Mouse (Mus musculus) heart, embryonic 11.5 days (tissue): ENCODE results near the gene Gng7. TPM values are rescaled to one million over a fixed set of nuclear protein-coding genes. Genes with fewer than 3 reads are reported as not detected.

ENCODE experiments used
- ATAC-seq: fragments of 200-750 bp; cut with Nextera tagmentation; replicated peaks from 2 replicates; pipeline ENCODE4 v1.8.0; 2017; ENCODE audit warnings: moderate library complexity; ENCODE audit not compliant: insufficient number of reproducible peaks, low FRiP score, low TSS enrichment
- H3K27ac ChIP-seq: fragments of 300-500 bp; sonication (generic); 2 replicates; pipeline ENCODE4 v1.5.1; 2014; ENCODE audit warnings: mild to moderate bottlenecking, low read depth, low read length
- H3K27me3 ChIP-seq: fragments of 300-500 bp; sonication (generic); 2 replicates; pipeline ENCODE4 v1.6.1; 2014; ENCODE audit warnings: mild to moderate bottlenecking, low read length, mixed read lengths; ENCODE audit not compliant: control insufficient read depth, insufficient read depth
- H3K36me3 ChIP-seq: fragments of 300-500 bp; sonication (generic); 2 replicates; pipeline ENCODE4 v1.6.1; 2014; ENCODE audit warnings: mild to moderate bottlenecking, low read length, moderate library complexity, mixed read lengths; ENCODE audit not compliant: control insufficient read depth, insufficient read depth
- H3K4me1 ChIP-seq: fragments of 300-500 bp; sonication (generic); 2 replicates; pipeline ENCODE4 v1.6.1; 2014; ENCODE audit warnings: low read length; ENCODE audit not compliant: control insufficient read depth, insufficient read depth
- H3K4me2 ChIP-seq: fragments of 300-500 bp; sonication (generic); 2 replicates; pipeline ENCODE4 v1.6.1; 2014; ENCODE audit warnings: mild to moderate bottlenecking, moderate library complexity
- H3K4me3 ChIP-seq: fragments of 300-500 bp; sonication (generic); 2 replicates; pipeline ENCODE4 v1.5.1; 2014; ENCODE audit warnings: low read depth, low read length
- H3K9ac ChIP-seq: fragments of 300-500 bp; sonication (generic); 2 replicates; pipeline ENCODE4 v1.6.1; 2014; ENCODE audit warnings: mild to moderate bottlenecking, low read depth, low read length, moderate library complexity
- H3K9me3 ChIP-seq: fragments of 300-500 bp; sonication (generic); replicated peaks from 2 replicates; pipeline ENCODE4 v1.6.1; 2016; ENCODE audit warnings: low read length; ENCODE audit not compliant: control insufficient read depth
- WGBS: fragments of 180-500 bp; shearing (Covaris S2); extraction: QIAGEN DNeasy Blood & Tissue Kit; methylation state at CpG from one replicate; pipeline ENCODE4 v1.1.7; 2014; ENCODE audit not compliant: insufficient replicate concordance; 5-methylcytosine and 5-hydroxymethylcytosine counted together
- polyA plus RNA-seq: library from polyadenylated mRNA; unstranded; fragments of >200 nt; fragmentation: Nextera tagmentation; extraction: Ambion mirVana; gene quantifications from 2 replicates; pipeline ENCODE4 v1.2.1, GENCODE M21; 2014

Gng7 gene
- polyA plus RNA-seq, 1 experiment from 2014 or later, result 1.4 TPM

- H3K4me3 ChIP-seq, result no peak overlapping the region
- H3K27ac ChIP-seq, result no peak overlapping the region
- 53% methylated on average over 6 of the region's 6 CpGs for WGBS
- no peaks in the 10 kb centered on the region for H3K9me3 ChIP-seq
- H3K27me3 ChIP-seq, result peaks cover 30% of the 10 kb centered on the region
- no peak overlapping the region for H3K4me2 ChIP-seq
- H3K9ac ChIP-seq, result no peak overlapping the region
- no peak for ATAC-seq
- peaks cover 19% of the 10 kb centered on the region for H3K4me1 ChIP-seq
- no peaks in the 10 kb centered on the region for H3K36me3 ChIP-seq
These were observed 28.0 kb downstream of the Gng7 start for GRCm38 (mm10) chr10:80986754-80987153.

- WGBS, result 33% methylated on average over 13 of the region's 13 CpGs
- H3K36me3 ChIP-seq, result no peaks in the 10 kb centered on the region
- H3K27me3 ChIP-seq, result peaks cover 30% of the 10 kb centered on the region
- H3K4me2 ChIP-seq, result peak overlapping the region; percentile 72
- no peak for ATAC-seq
- H3K4me3 ChIP-seq, result peak overlapping the region; percentile 36
- H3K4me1 ChIP-seq, result peaks cover 19% of the 10 kb centered on the region
- H3K9me3 ChIP-seq, result no peaks in the 10 kb centered on the region
- no peak overlapping the region for H3K27ac ChIP-seq
- peak overlapping the region; percentile 61 for H3K9ac ChIP-seq
These were observed 28.6 kb downstream of the Gng7 start for GRCm38 (mm10) chr10:80985970-80986701.

- WGBS, result 10% methylated on average over 37 of the region's 37 CpGs
- no peak for ATAC-seq
- Histone ChIP-seq H3K4me1 (peaks cover 19% of the 10 kb centered on the region), H3K27ac (no peak overlapping the region), H3K27me3 (peaks cover 30% of the 10 kb centered on the region), H3K4me3 (peak overlapping the region; percentile 36), H3K9me3 (no peaks in the 10 kb centered on the region), H3K36me3 (no peaks in the 10 kb centered on the region), H3K9ac (peak overlapping the region; percentile 61), H3K4me2 (peak overlapping the region; percentile 72)
These were observed 29.3 kb downstream of the Gng7 start for GRCm38 (mm10) chr10:80985241-80985969.

- Histone ChIP-seq H3K27ac (no peak overlapping the region), H3K4me2 (no peak overlapping the region)
These were observed 30.5 kb downstream of the Gng7 start for GRCm38 (mm10) chr10:80984223-80984622.

GRCm38 (mm10) chr10:80982381-80982780 lies 32.4 kb downstream of the Gng7 start:
- H3K36me3 ChIP-seq, result no peaks in the 10 kb centered on the region
- no peak overlapping the region for H3K4me3 ChIP-seq
- ATAC-seq, result no peak
- no peak overlapping the region for H3K27ac ChIP-seq
- no peaks in the 10 kb centered on the region for H3K9me3 ChIP-seq
- WGBS, result 59% methylated on average over 4 of the region's 4 CpGs
- H3K4me2 ChIP-seq, result no peak overlapping the region
- H3K9ac ChIP-seq, result no peak overlapping the region
- H3K4me1 ChIP-seq, result peaks cover 10% of the 10 kb centered on the region
- H3K27me3 ChIP-seq, result peaks cover 27% of the 10 kb centered on the region

More at GRCm38 (mm10) chr10:80984223-80984622, 30.5 kb downstream of the Gng7 start:
- peaks cover 19% of the 10 kb centered on the region for H3K4me1 ChIP-seq
- WGBS, result 89% methylated on average over 12 of the region's 12 CpGs
- peaks cover 30% of the 10 kb centered on the region for H3K27me3 ChIP-seq
- no peak overlapping the region for H3K4me3 ChIP-seq
- no peak for ATAC-seq
- no peaks in the 10 kb centered on the region for H3K9me3 ChIP-seq
- H3K9ac ChIP-seq, result no peak overlapping the region
- H3K36me3 ChIP-seq, result no peaks in the 10 kb centered on the region

- Histone ChIP-seq H3K9me3 (no peaks in the 10 kb centered on the region), H3K4me3 (no peak overlapping the region), H3K4me1 (peaks cover 9% of the 10 kb centered on the region), H3K27me3 (peaks cover 25% of the 10 kb centered on the region), H3K36me3 (no peaks in the 10 kb centered on the region), H3K4me2 (no peak overlapping the region), H3K9ac (no peak overlapping the region), H3K27ac (no peak overlapping the region)
- 58% methylated on average over 7 of the region's 7 CpGs for WGBS
- no peak for ATAC-seq
These were observed 33.1 kb downstream of the Gng7 start for GRCm38 (mm10) chr10:80981564-80982112.

- ATAC-seq, result no peak
- Histone ChIP-seq H3K4me1 (peaks cover 11% of the 10 kb centered on the region), H3K36me3 (no peaks in the 10 kb centered on the region), H3K27me3 (no peaks in the 10 kb centered on the region), H3K9ac (no peak overlapping the region), H3K27ac (no peak overlapping the region), H3K4me3 (no peak overlapping the region), H3K4me2 (no peak overlapping the region), H3K9me3 (peaks cover 4% of the 10 kb centered on the region; the same call in 1 of the 2 replicates)
- 88% methylated on average over 11 of the region's 11 CpGs for WGBS
These were observed 39.3 kb downstream of the Gng7 start for GRCm38 (mm10) chr10:80975478-80975877.

GRCm38 (mm10) chr10:80973722-80974121 lies 41.0 kb downstream of the Gng7 start:
- Histone ChIP-seq H3K9ac (no peak overlapping the region), H3K27me3 (peaks cover 2% of the 10 kb centered on the region; the same call in 1 of the 2 replicates), H3K9me3 (peaks cover 4% of the 10 kb centered on the region; the same call in 1 of the 2 replicates), H3K27ac (no peak overlapping the region), H3K4me1 (peaks cover 11% of the 10 kb centered on the region), H3K36me3 (no peaks in the 10 kb centered on the region), H3K4me2 (no peak overlapping the region), H3K4me3 (no peak overlapping the region)
- ATAC-seq, result no peak
- 53% methylated on average over 1 of the region's 1 CpGs for WGBS
